Mouse (Mus musculus): ENCODE data around the gene Gal3st2b. TPM values are rescaled to one million over a fixed set of nuclear protein-coding genes. Genes with fewer than 3 reads are reported as not detected.
"Not testable (repeated sequence)": the region's sequence is repeated elsewhere in the genome, so short reads cannot be mapped to it uniquely, and the experiment has no call there.

The Gal3st2b gene
- polyA plus RNA-seq, 1 experiment from 2014 or later: not detected

- H3K9me3 ChIP-seq (ENCODE audit: control insufficient read depth, low read length); H3K4me3 ChIP-seq (ENCODE audit: low read length); H3K27ac ChIP-seq (ENCODE audit: low read length); H3K9ac ChIP-seq (ENCODE audit: low read length); H3K4me1 ChIP-seq (replicated peaks; ENCODE audit: control insufficient read depth, insufficient read depth, low read length); H3K4me2 ChIP-seq (ENCODE audit: low read depth, low read length); ATAC-seq (ENCODE audit: low read depth); H3K36me3 ChIP-seq (ENCODE audit: control insufficient read depth, insufficient read depth, low read length); H3K27me3 ChIP-seq (ENCODE audit: control insufficient read depth, insufficient read depth, low read depth, low read length): not testable (repeated sequence)
- WGBS: 43% methylated on average over 2 of the region's 5 CpGs
Observed at GRCm38 (mm10) chr1:93970380-93970779, 52.3 kb downstream of the Gal3st2b start.

- not testable (repeated sequence) for H3K27ac ChIP-seq (ENCODE audit: low read length); H3K36me3 ChIP-seq (ENCODE audit: control insufficient read depth, insufficient read depth, low read length); H3K4me1 ChIP-seq (replicated peaks; ENCODE audit: control insufficient read depth, insufficient read depth, low read length); H3K4me2 ChIP-seq (ENCODE audit: low read depth, low read length); ATAC-seq (ENCODE audit: low read depth); H3K9ac ChIP-seq (ENCODE audit: low read length); H3K9me3 ChIP-seq (ENCODE audit: control insufficient read depth, low read length); H3K4me3 ChIP-seq (ENCODE audit: low read length); H3K27me3 ChIP-seq (ENCODE audit: control insufficient read depth, insufficient read depth, low read depth, low read length)
- no CpG with 5 or more reads among the region's 4 CpGs for WGBS
Observed at GRCm38 (mm10) chr1:93970797-93971196, 52.7 kb downstream of the Gal3st2b start.

- H3K4me2 ChIP-seq (ENCODE audit: low read depth, low read length); H3K27ac ChIP-seq (ENCODE audit: low read length); H3K9me3 ChIP-seq (ENCODE audit: control insufficient read depth, low read length); H3K4me1 ChIP-seq (replicated peaks; ENCODE audit: control insufficient read depth, insufficient read depth, low read length); H3K27me3 ChIP-seq (ENCODE audit: control insufficient read depth, insufficient read depth, low read depth, low read length); H3K9ac ChIP-seq (ENCODE audit: low read length); ATAC-seq (ENCODE audit: low read depth); H3K36me3 ChIP-seq (ENCODE audit: control insufficient read depth, insufficient read depth, low read length); H3K4me3 ChIP-seq (ENCODE audit: low read length): not testable (repeated sequence)
- WGBS: no CpG with 5 or more reads among the region's 4 CpGs
Observed at GRCm38 (mm10) chr1:93975764-93976163, 57.7 kb downstream of the Gal3st2b start.

GRCm38 (mm10) chr1:93978287-93978686, 60.2 kb downstream of the Gal3st2b start:
- not testable (repeated sequence) for H3K4me1 ChIP-seq (replicated peaks; ENCODE audit: control insufficient read depth, insufficient read depth, low read length); H3K4me3 ChIP-seq (ENCODE audit: low read length); ATAC-seq (ENCODE audit: low read depth); H3K9ac ChIP-seq (ENCODE audit: low read length); H3K27ac ChIP-seq (ENCODE audit: low read length); H3K36me3 ChIP-seq (ENCODE audit: control insufficient read depth, insufficient read depth, low read length); H3K9me3 ChIP-seq (ENCODE audit: control insufficient read depth, low read length); H3K27me3 ChIP-seq (ENCODE audit: control insufficient read depth, insufficient read depth, low read depth, low read length); H3K4me2 ChIP-seq (ENCODE audit: low read depth, low read length)
- no CpG with 5 or more reads among the region's 7 CpGs for WGBS

- not testable (repeated sequence) for H3K4me1 ChIP-seq (replicated peaks; ENCODE audit: control insufficient read depth, insufficient read depth, low read length); H3K27me3 ChIP-seq (ENCODE audit: control insufficient read depth, insufficient read depth, low read depth, low read length); H3K4me3 ChIP-seq (ENCODE audit: low read length); H3K36me3 ChIP-seq (ENCODE audit: control insufficient read depth, insufficient read depth, low read length); H3K27ac ChIP-seq (ENCODE audit: low read length); H3K9ac ChIP-seq (ENCODE audit: low read length); ATAC-seq (ENCODE audit: low read depth); H3K9me3 ChIP-seq (ENCODE audit: control insufficient read depth, low read length); H3K4me2 ChIP-seq (ENCODE audit: low read depth, low read length)
- no CpG with 5 or more reads among the region's 2 CpGs for WGBS
Observed at GRCm38 (mm10) chr1:93980932-93981331, 62.8 kb downstream of the Gal3st2b start.

- Histone ChIP-seq H3K9me3 (ENCODE audit: control insufficient read depth, low read length) (no peaks in the 10 kb centered on the region), H3K4me3 (ENCODE audit: low read length) (no peak overlapping the region), H3K9ac (ENCODE audit: low read length) (no peak overlapping the region), H3K27ac (ENCODE audit: low read length) (no peak overlapping the region), H3K27me3 (ENCODE audit: control insufficient read depth, insufficient read depth, low read depth, low read length) (no peaks in the 10 kb centered on the region), H3K4me1 (replicated peaks; ENCODE audit: control insufficient read depth, insufficient read depth, low read length) (no peaks in the 10 kb centered on the region), H3K36me3 (ENCODE audit: control insufficient read depth, insufficient read depth, low read length) (no peaks in the 10 kb centered on the region), H3K4me2 (ENCODE audit: low read depth, low read length) (no peak overlapping the region)
- ATAC-seq (ENCODE audit: low read depth): no peak
- WGBS: 72% methylated on average over 3 of the region's 3 CpGs
Observed at GRCm38 (mm10) chr1:93986167-93986566, 68.1 kb downstream of the Gal3st2b start.

- Histone ChIP-seq H3K4me1 (replicated peaks; ENCODE audit: control insufficient read depth, insufficient read depth, low read length) (no peaks in the 10 kb centered on the region), H3K9ac (ENCODE audit: low read length) (no peak overlapping the region), H3K4me3 (ENCODE audit: low read length) (no peak overlapping the region), H3K27ac (ENCODE audit: low read length) (no peak overlapping the region), H3K4me2 (ENCODE audit: low read depth, low read length) (no peak overlapping the region), H3K9me3 (ENCODE audit: control insufficient read depth, low read length) (no peaks in the 10 kb centered on the region), H3K27me3 (ENCODE audit: control insufficient read depth, insufficient read depth, low read depth, low read length) (no peaks in the 10 kb centered on the region), H3K36me3 (ENCODE audit: control insufficient read depth, insufficient read depth, low read length) (no peaks in the 10 kb centered on the region)
- 55% methylated on average over 3 of the region's 3 CpGs for WGBS
- ATAC-seq (ENCODE audit: low read depth): no peak
Observed at GRCm38 (mm10) chr1:93988786-93989185, 70.7 kb downstream of the Gal3st2b start.

GRCm38 (mm10) chr1:93990209-93990608, 72.1 kb downstream of the Gal3st2b start, which contains the start of gene Gal3st2c:
TSS of gene Gal3st2c (plus strand) at chr1:93990509.
- not testable (repeated sequence) for H3K4me1 ChIP-seq (replicated peaks; ENCODE audit: control insufficient read depth, insufficient read depth, low read length); H3K36me3 ChIP-seq (ENCODE audit: control insufficient read depth, insufficient read depth, low read length); ATAC-seq (ENCODE audit: low read depth); H3K9ac ChIP-seq (ENCODE audit: low read length); H3K4me3 ChIP-seq (ENCODE audit: low read length); H3K9me3 ChIP-seq (ENCODE audit: control insufficient read depth, low read length); H3K27me3 ChIP-seq (ENCODE audit: control insufficient read depth, insufficient read depth, low read depth, low read length); H3K4me2 ChIP-seq (ENCODE audit: low read depth, low read length); H3K27ac ChIP-seq (ENCODE audit: low read length)
- 77% methylated on average over 7 of the region's 8 CpGs for WGBS

- H3K9me3 ChIP-seq (ENCODE audit: control insufficient read depth, low read length); H3K4me3 ChIP-seq (ENCODE audit: low read length); H3K4me1 ChIP-seq (replicated peaks; ENCODE audit: control insufficient read depth, insufficient read depth, low read length); H3K27me3 ChIP-seq (ENCODE audit: control insufficient read depth, insufficient read depth, low read depth, low read length); H3K9ac ChIP-seq (ENCODE audit: low read length); H3K36me3 ChIP-seq (ENCODE audit: control insufficient read depth, insufficient read depth, low read length); H3K27ac ChIP-seq (ENCODE audit: low read length); H3K4me2 ChIP-seq (ENCODE audit: low read depth, low read length); ATAC-seq (ENCODE audit: low read depth): not testable (repeated sequence)
- WGBS: 56% methylated on average over 2 of the region's 2 CpGs
Observed at GRCm38 (mm10) chr1:93991068-93991467, 73.0 kb downstream of the Gal3st2b start.

GRCm38 (mm10) chr1:93991491-93991890, 73.4 kb downstream of the Gal3st2b start:
- not testable (repeated sequence) for H3K36me3 ChIP-seq (ENCODE audit: control insufficient read depth, insufficient read depth, low read length); ATAC-seq (ENCODE audit: low read depth); H3K4me2 ChIP-seq (ENCODE audit: low read depth, low read length); H3K4me1 ChIP-seq (replicated peaks; ENCODE audit: control insufficient read depth, insufficient read depth, low read length); H3K27ac ChIP-seq (ENCODE audit: low read length); H3K9me3 ChIP-seq (ENCODE audit: control insufficient read depth, low read length); H3K4me3 ChIP-seq (ENCODE audit: low read length); H3K9ac ChIP-seq (ENCODE audit: low read length); H3K27me3 ChIP-seq (ENCODE audit: control insufficient read depth, insufficient read depth, low read depth, low read length)
- 66% methylated on average over 3 of the region's 3 CpGs for WGBS

Measured in lung, embryonic 16.5 days (tissue).